Mouse (Mus musculus): ENCODE measurements around the gene Olfr700. TPM values are rescaled to one million over a fixed set of nuclear protein-coding genes. Genes with fewer than 3 reads are reported as not detected.
"Not testable (repeated sequence)": the region's sequence is repeated elsewhere in the genome, so short reads cannot be mapped to it uniquely, and the experiment has no call there.

Gene Olfr700
- not detected in 2 replicates for polyA plus RNA-seq (2012; rRNA removed)

DNA sequence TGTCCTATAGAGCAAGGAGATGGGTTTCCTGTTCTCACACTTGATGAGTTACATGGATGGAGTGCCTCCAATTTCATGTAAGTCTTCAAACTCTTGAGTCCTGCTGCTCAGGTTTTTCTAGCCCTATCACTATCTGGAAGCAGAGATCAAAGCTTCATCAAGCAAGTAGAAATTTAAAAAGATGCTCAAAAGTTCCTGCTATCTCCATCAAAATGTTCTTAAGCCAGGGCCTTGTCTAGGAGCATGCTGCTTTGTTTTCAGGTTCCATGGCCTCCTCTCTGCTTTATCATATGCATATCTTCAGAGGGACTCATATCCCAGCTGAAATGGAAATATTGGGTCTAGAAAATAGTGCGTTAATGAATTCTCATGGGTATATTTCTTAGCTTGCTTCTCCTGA, at the start of gene Olfr700:
Gene Olfr700 (minus strand): TSS at position 101 of the 400 bp plus-strand sequence.
- DNase-seq (ENCODE audit: extremely low spot score in 1 of 2, low spot score in 1 of 2) = no peak

DNA sequence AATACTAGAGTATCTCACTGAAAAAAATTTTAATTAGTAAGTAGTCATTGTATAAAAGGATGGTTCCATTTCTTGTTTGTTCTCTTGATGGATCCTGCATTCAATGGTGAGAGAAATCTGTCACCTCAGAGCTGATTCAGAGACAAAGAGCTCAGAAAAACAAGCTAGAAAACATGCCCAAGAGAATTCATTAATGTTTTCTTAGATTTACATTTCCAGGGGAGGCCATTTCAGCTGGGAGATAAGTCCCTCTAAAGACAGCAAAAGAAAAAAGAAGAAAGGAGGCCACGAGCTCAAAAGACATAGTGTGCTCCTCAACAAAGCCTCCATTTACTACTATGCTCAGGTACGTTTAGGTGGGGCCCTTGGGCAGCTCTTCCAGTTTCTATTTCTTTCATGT, 34.4 kb upstream of the Olfr700 start, which contains the start of gene Olfr703:
Gene Olfr703 (plus strand): TSS at position 301 of the 400 bp plus-strand sequence.
- DNase-seq (ENCODE audit: extremely low spot score in 1 of 2, low spot score in 1 of 2) = no peak

- DNase-seq (ENCODE audit: extremely low spot score in 1 of 2, low spot score in 1 of 2) = no peak
Measured at GRCm38 (mm10) chr7:106833793-106834192, 25.2 kb upstream of the Olfr700 start, which contains the start of gene Olfr702. Olfr702 (minus strand) TSS chr7:106833893.

GRCm38 (mm10) chr7:106818414-106818813, 9.8 kb upstream of the Olfr700 start:
- DNase-seq (ENCODE audit: extremely low spot score in 1 of 2, low spot score in 1 of 2) = no peak

- peak in 1 of 2 experiments; percentile 19 for DNase-seq (ENCODE audit: extremely low spot score in 1 of 2, low spot score in 1 of 2)
Measured at GRCm38 (mm10) chr7:106815775-106816174, 7.1 kb upstream of the Olfr700 start.

- DNase-seq (ENCODE audit: extremely low spot score in 1 of 2, low spot score in 1 of 2) = no peak
Measured at GRCm38 (mm10) chr7:106813829-106814228, 5.2 kb upstream of the Olfr700 start, which contains the start of gene Olfr701. Olfr701 (plus strand) TSS chr7:106814129.

- no peak for DNase-seq (ENCODE audit: extremely low spot score in 1 of 2, low spot score in 1 of 2)
Measured at GRCm38 (mm10) chr7:106793098-106793497, 15.5 kb downstream of the Olfr700 start, which contains the start of gene Olfr699. Olfr699 (minus strand) TSS chr7:106793198.

- peak in 1 of 2 experiments; percentile 2 for DNase-seq (ENCODE audit: extremely low spot score in 1 of 2, low spot score in 1 of 2)
Measured at GRCm38 (mm10) chr7:106788330-106788729, 20.3 kb downstream of the Olfr700 start.

- DNase-seq (ENCODE audit: extremely low spot score in 1 of 2, low spot score in 1 of 2) = not testable (repeated sequence)
Measured at GRCm38 (mm10) chr7:106761008-106761407, 47.6 kb downstream of the Olfr700 start.

- DNase-seq (ENCODE audit: extremely low spot score in 1 of 2, low spot score in 1 of 2) = no peak
Measured at GRCm38 (mm10) chr7:106758800-106759199, 49.8 kb downstream of the Olfr700 start.

Other genes with a start within 250 kb of the Olfr700 start
- gene Olfr693, start 128.2 kb downstream of the Olfr700 start, polyA plus RNA-seq (2012; rRNA removed) = not detected in 2 replicates
- not detected in 2 replicates for gene Olfr694, start 117.0 kb downstream of the Olfr700 start, polyA plus RNA-seq (2012; rRNA removed)
- 0.02 TPM in 1 of 2 replicates, not detected in the other for gene Olfr695, start 92.4 kb downstream of the Olfr700 start, polyA plus RNA-seq (2012; rRNA removed)
- not detected in 2 replicates for gene Olfr697, start 66.4 kb downstream of the Olfr700 start, polyA plus RNA-seq (2012; rRNA removed)
- gene Olfr698, start 53.4 kb downstream of the Olfr700 start, polyA plus RNA-seq (2012; rRNA removed) = not detected in 2 replicates
- gene Olfr699, start 15.6 kb downstream of the Olfr700 start, polyA plus RNA-seq (2012; rRNA removed) = not detected in 2 replicates
- not detected in 2 replicates for gene Olfr701, start 5.3 kb upstream of the Olfr700 start, polyA plus RNA-seq (2012; rRNA removed)
- gene Olfr702, start 25.1 kb upstream of the Olfr700 start, polyA plus RNA-seq (2012; rRNA removed) = not detected in 2 replicates
- not detected in 2 replicates for gene Olfr703, start 34.5 kb upstream of the Olfr700 start, polyA plus RNA-seq (2012; rRNA removed)
- not detected in 2 replicates for gene Olfr704, start 54.4 kb upstream of the Olfr700 start, polyA plus RNA-seq (2012; rRNA removed)
- not detected in 2 replicates for gene Olfr705, start 68.1 kb upstream of the Olfr700 start, polyA plus RNA-seq (2012; rRNA removed)
- not detected in 2 replicates for gene Olfr706, start 79.3 kb upstream of the Olfr700 start, polyA plus RNA-seq (2012; rRNA removed)
- not detected in 2 replicates for gene Olfr707, start 92.4 kb upstream of the Olfr700 start, polyA plus RNA-seq (2012; rRNA removed)
- gene Olfr1532-ps1, start 99.2 kb upstream of the Olfr700 start, polyA plus RNA-seq (2012; rRNA removed) = not detected in 2 replicates
- gene Olfr709-ps1, start 123.4 kb upstream of the Olfr700 start, polyA plus RNA-seq (2012; rRNA removed) = not detected in 2 replicates
- not detected in 2 replicates for gene Olfr710, start 139.5 kb upstream of the Olfr700 start, polyA plus RNA-seq (2012; rRNA removed)
- not detected in 2 replicates for gene Olfr6, start 155.1 kb upstream of the Olfr700 start, polyA plus RNA-seq (2012; rRNA removed)
- not detected in 2 replicates for gene Olfr711, start 166.6 kb upstream of the Olfr700 start, polyA plus RNA-seq (2012; rRNA removed)
- gene Olfr2, start 197.2 kb upstream of the Olfr700 start, polyA plus RNA-seq (2012; rRNA removed) = not detected in 2 replicates
- not detected in 2 replicates for gene Olfr713, start 222.3 kb upstream of the Olfr700 start, polyA plus RNA-seq (2012; rRNA removed)